In genomic region chr10:117494171-117494701, GRCm38 (mm10) we compare ENCODE assay signal across 8 mouse cellular contexts.
A peak's percentile ranks its signal among the peaks of the same experiment; 100 is the strongest.
DNase-seq lines count a peak whose midpoint lies in the region; ATAC-seq lines count a peak whose summit lies in the region.

No protein-coding gene starts in this region.

- H3K4me1 ChIP-seq in forebrain, embryonic 16.5 days (replicated peaks; ENCODE audit: control insufficient read depth, insufficient read depth, low read length), result peaks cover 3% of the 10 kb centered on the region; the same call in 1 of the 2 replicates

- peak overlapping the region; percentile 34 for H3K4me3 ChIP-seq in forebrain, embryonic 16.5 days (replicated peaks; ENCODE audit: low read length)

- peak overlapping the region; percentile 48 for H3K4me2 ChIP-seq in forebrain, embryonic 16.5 days (ENCODE audit: low read length)

- H3K9ac ChIP-seq in forebrain, embryonic 16.5 days (replicated peaks; ENCODE audit: low read depth, low read length), result peak overlapping the region; percentile 25; the same call in 1 of the 2 replicates

- H3K9me3 ChIP-seq in forebrain, embryonic 16.5 days (ENCODE audit: control insufficient read depth, low read length), result no peaks in the 10 kb centered on the region; the same call in 1 of the 2 replicates

- peak; percentile 92 for DNase-seq in 3T3-L1 (ENCODE audit: low read depth, low spot score)
- peak; percentile 34 for DNase-seq in CD4-positive, CD25-positive, alpha-beta regulatory T cell, adult 2 months (ENCODE audit: low read depth, low spot score)
- peak; percentile 45 for DNase-seq in kidney, postnatal 10 days
- no peak for DNase-seq in right cerebral cortex, postnatal 25 days
- DNase-seq in layer of hippocampus, postnatal 14 days (ENCODE audit: low spot score in 2 of 2), result no peak
- DNase-seq in thymus, postnatal 4 days, result no peak

- no peaks in the 10 kb centered on the region for H3K36me3 ChIP-seq in forebrain, embryonic 16.5 days (ENCODE audit: control insufficient read depth, insufficient read depth)

- no peak overlapping the region for H3K27ac ChIP-seq in forebrain, embryonic 16.5 days (ENCODE audit: low read length)

- 0 out of 2 replicates have a peak, but pooled peaks have one; percentile 36 for ATAC-seq in forebrain, embryonic 16.5 days
- peak; percentile 37 for ATAC-seq in megakaryocyte progenitor cell, adult 5-6 weeks (replicated peaks; ENCODE audit: poor library complexity)

- no peaks in the 10 kb centered on the region for H3K27me3 ChIP-seq in forebrain, embryonic 16.5 days (replicated peaks; ENCODE audit: control insufficient read depth, insufficient read depth, low read length)

- 45% methylated on average over 18 of the region's 18 CpGs for WGBS in forebrain, embryonic 16.5 days

Comparison
In these comparisons a context has a peak if more than half of its experiments do, and no peak if none do; other contexts are left out.
1. DNase-seq: peak in 3T3-L1 (single experiment), CD4-positive, CD25-positive, alpha-beta regulatory T cell, adult 2 months (single experiment) and kidney, postnatal 10 days (single experiment); none in right cerebral cortex, postnatal 25 days (single experiment), layer of hippocampus, postnatal 14 days (0 of 2) and thymus, postnatal 4 days (single experiment).